Mouse (Mus musculus) embryonic facial prominence, embryonic 11.5 days (tissue): ENCODE results near the gene Kidins220. TPM values are rescaled to one million over a fixed set of nuclear protein-coding genes. Genes with fewer than 3 reads are reported as not detected.

Experiments
- ATAC-seq: fragments of 200-750 bp; cut with Nextera tagmentation; replicated peaks from 2 replicates; pipeline ENCODE4 v1.8.0; 2017; ENCODE audit warnings: low read depth; ENCODE audit not compliant: insufficient number of reproducible peaks, low FRiP score, low TSS enrichment
- DNase-seq: peaks from one replicate; pipeline ENCODE4 v3.0.0-alpha.2; 2015; ENCODE audit warnings: low spot score
- H3K27ac ChIP-seq: fragments of 300-500 bp; sonication (generic); replicated peaks from 2 replicates; pipeline ENCODE4 v1.5.1; 2014; ENCODE audit warnings: mild to moderate bottlenecking, low read depth, low read length, control low read depth
- H3K27me3 ChIP-seq: fragments of 300-500 bp; sonication (generic); 2 replicates; pipeline ENCODE4 v1.6.1; 2014; ENCODE audit warnings: mild to moderate bottlenecking, low read length, moderate library complexity, mixed read lengths; ENCODE audit not compliant: control insufficient read depth, insufficient read depth
- H3K36me3 ChIP-seq: fragments of 300-500 bp; sonication (generic); replicated peaks from 2 replicates; pipeline ENCODE4 v1.6.1; 2014; ENCODE audit warnings: low read depth, mild to moderate bottlenecking, low read length, moderate library complexity, mixed read lengths; ENCODE audit not compliant: control insufficient read depth, insufficient read depth
- H3K4me1 ChIP-seq: fragments of 300-500 bp; sonication (generic); 2 replicates; pipeline ENCODE4 v1.6.1; 2014; ENCODE audit warnings: low read length, mixed read lengths; ENCODE audit not compliant: control insufficient read depth, insufficient read depth
- H3K4me2 ChIP-seq: fragments of 300-500 bp; sonication (generic); 2 replicates; pipeline ENCODE4 v1.6.1; 2014; ENCODE audit warnings: low read depth, mild to moderate bottlenecking, control low read depth, low read length, moderate library complexity
- H3K4me3 ChIP-seq: fragments of 300-500 bp; sonication (generic); 2 replicates; pipeline ENCODE4 v1.5.1; 2014; ENCODE audit warnings: low read depth, low read length, control low read depth
- H3K9ac ChIP-seq: fragments of 300-500 bp; sonication (generic); replicated peaks from 2 replicates; pipeline ENCODE4 v1.6.1; 2014; ENCODE audit warnings: mild to moderate bottlenecking, control low read depth, low read length
- H3K9me3 ChIP-seq: fragments of 300-500 bp; sonication (generic); replicated peaks from 2 replicates; pipeline ENCODE4 v1.6.1; 2016; ENCODE audit warnings: mild to moderate bottlenecking, low read length, inconsistent platforms, mixed read lengths; ENCODE audit not compliant: control insufficient read depth
- WGBS: fragments of 180-500 bp; shearing (Covaris S2); extraction: QIAGEN DNeasy Blood & Tissue Kit; methylation state at CpG from one replicate; pipeline ENCODE4 v1.1.7; 2014; 5-methylcytosine and 5-hydroxymethylcytosine counted together
- polyA plus RNA-seq: library from polyadenylated mRNA; unstranded; fragments of >200 nt; fragmentation: Nextera tagmentation; extraction: Ambion mirVana; gene quantifications from 2 replicates; pipeline ENCODE4 v1.2.1, GENCODE M21; 2014

Gene Kidins220
- polyA plus RNA-seq, 1 experiment from 2014 or later: 23.4 TPM

DNA sequence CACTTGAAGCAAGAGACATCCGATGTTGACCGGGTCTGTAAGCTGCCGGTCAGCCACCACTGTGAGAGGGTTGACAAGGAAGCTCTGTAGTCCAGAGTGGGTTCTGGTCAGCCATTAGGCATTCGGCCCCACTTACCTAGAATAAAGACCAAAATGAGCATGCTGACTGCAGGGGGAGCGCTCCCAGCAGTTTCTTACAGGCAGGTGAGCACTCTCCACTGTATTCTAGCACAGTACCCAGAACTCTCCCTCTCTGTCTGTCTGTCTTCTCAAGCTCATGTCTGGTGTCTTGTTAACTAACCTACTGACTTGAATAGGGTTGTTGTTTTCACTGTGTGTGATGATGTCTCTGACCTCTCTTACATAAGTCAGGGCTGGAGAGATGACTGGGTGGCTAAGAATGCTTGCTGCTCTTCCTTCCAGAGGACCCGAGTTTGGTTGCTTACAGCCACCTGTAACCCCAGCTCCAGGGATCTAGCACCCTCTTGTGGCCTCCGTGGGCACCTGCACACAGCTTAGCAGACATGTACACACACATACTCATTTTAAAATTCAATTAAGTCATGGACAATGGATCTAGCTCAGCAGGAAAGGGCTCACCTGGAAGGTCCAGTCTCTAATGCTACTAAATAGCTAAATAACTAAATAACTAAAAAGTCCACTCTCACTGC lies 24.2 kb upstream of the Kidins220 start:
- H3K4me1 ChIP-seq: no peaks in the 10 kb centered on the region
- ATAC-seq: no peak
- H3K27me3 ChIP-seq: no peaks in the 10 kb centered on the region
- no peaks in the 10 kb centered on the region for H3K9me3 ChIP-seq
- DNase-seq: peak; percentile 30
- no peak overlapping the region for H3K27ac ChIP-seq
- H3K4me2 ChIP-seq: no peak overlapping the region
- no peak overlapping the region for H3K9ac ChIP-seq
- WGBS: 90% methylated on average over 7 of the region's 7 CpGs
- H3K4me3 ChIP-seq: no peak overlapping the region
- H3K36me3 ChIP-seq: no peaks in the 10 kb centered on the region; the same call in none of the 2 replicates

DNA sequence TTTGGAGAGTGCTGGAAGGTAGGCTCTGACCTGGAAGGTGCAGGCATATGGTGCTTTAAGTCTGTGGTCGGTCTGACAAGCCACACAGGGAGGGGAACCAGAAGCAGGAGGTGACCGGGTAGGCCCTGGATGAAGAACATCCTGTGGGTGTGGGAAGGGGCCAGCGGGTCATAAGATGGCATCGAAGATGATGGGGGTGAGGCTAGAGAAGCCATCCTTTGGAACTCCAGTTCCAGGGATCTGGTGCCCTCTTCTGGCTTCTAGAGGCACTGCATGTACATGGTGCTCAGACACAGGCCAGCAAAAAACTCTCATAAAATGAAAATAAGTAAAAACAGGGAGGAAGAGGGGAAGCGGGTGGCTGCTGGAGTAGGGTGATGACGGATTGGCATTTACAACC lies 22.6 kb upstream of the Kidins220 start:
- ATAC-seq (no peak), DNase-seq (peak; percentile 80)
- H3K27ac ChIP-seq: no peak overlapping the region
- H3K27me3 ChIP-seq: no peaks in the 10 kb centered on the region
- 60% methylated on average over 6 of the region's 6 CpGs for WGBS
- H3K4me2 ChIP-seq: no peak overlapping the region
- H3K9ac ChIP-seq: no peak overlapping the region
- H3K36me3 ChIP-seq: no peaks in the 10 kb centered on the region; the same call in none of the 2 replicates
- no peaks in the 10 kb centered on the region for H3K9me3 ChIP-seq
- H3K4me3 ChIP-seq: no peak overlapping the region
- no peaks in the 10 kb centered on the region for H3K4me1 ChIP-seq

DNA sequence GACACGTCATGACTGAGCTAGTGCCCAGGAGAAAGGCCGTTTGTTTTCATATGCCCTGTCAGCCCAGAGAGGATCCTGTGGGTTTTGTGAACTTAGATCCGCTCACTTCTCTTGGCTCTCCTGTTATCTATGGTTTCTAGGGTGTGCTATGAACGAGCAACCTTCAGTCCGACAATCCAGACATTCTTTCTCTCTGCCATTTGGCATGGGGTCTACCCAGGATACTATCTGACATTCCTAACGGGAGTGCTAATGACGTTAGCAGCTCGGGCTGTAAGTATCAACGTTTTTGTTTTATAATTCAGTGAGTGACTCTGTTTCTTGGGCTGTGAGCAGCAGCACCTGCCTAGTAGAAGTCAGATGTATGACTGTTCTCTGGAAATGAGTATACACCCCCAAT lies 19.6 kb upstream of the Kidins220 start:
- no peaks in the 10 kb centered on the region; the same call in none of the 2 replicates for H3K36me3 ChIP-seq
- no peak overlapping the region for H3K4me2 ChIP-seq
- no peak for DNase-seq
- no peak overlapping the region for H3K27ac ChIP-seq
- 84% methylated on average over 9 of the region's 9 CpGs for WGBS
- no peak overlapping the region for H3K9ac ChIP-seq
- H3K4me3 ChIP-seq: no peak overlapping the region
- H3K9me3 ChIP-seq: no peaks in the 10 kb centered on the region
- H3K4me1 ChIP-seq: no peaks in the 10 kb centered on the region
- H3K27me3 ChIP-seq: no peaks in the 10 kb centered on the region
- no peak for ATAC-seq

DNA sequence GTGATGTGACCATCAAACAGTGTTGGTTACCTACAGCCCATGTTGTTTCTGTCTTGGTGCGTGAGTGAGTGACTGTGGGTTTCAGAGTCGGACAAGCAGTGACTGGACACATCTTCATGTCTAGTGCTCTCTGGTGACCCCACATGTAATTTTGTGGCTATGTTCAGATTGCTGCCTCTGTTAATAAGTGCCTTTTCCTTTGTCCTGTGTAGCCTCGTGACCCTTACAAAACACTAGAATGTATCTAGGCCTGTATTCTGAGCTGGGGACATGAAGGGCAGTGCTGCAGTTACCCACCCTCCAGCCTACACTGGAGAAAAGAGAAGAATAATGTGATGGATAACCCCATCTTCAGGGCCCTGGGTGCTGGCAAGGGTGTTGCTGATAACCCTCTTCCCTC lies 16.2 kb upstream of the Kidins220 start:
- H3K9ac ChIP-seq: no peak overlapping the region
- no peak for ATAC-seq

DNA sequence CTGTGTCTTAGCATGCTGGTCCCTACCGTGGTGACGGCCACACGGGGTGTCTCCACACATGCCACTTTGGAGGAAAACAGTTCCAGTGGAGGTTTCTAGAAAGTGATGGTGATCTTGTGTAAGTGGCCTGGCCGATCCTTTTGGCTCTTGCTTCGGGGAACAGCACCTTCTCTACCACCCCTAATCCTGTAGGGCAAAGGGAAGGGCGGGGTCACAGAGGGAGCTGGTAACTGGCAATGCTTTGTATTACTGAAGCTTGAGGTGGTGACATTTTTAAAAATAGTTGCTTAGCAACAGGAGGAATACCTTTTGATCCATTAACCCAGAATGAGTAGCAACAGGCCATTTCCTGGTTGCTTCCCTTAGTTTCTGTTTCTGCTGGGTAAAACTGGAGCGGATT lies 12.9 kb upstream of the Kidins220 start:
- Histone ChIP-seq H3K36me3 (no peaks in the 10 kb centered on the region), H3K4me2 (no peak overlapping the region), H3K4me3 (no peak overlapping the region), H3K9me3 (no peaks in the 10 kb centered on the region), H3K9ac (no peak overlapping the region), H3K27me3 (no peaks in the 10 kb centered on the region), H3K4me1 (no peaks in the 10 kb centered on the region), H3K27ac (no peak overlapping the region)
- ATAC-seq (no peak), DNase-seq (no peak)
- 90% methylated on average over 7 of the region's 7 CpGs for WGBS

More for the DNA sequence above, 16.2 kb upstream of the Kidins220 start:
- WGBS: 87% methylated on average over 3 of the region's 3 CpGs
- H3K27me3 ChIP-seq: no peaks in the 10 kb centered on the region
- H3K4me2 ChIP-seq: no peak overlapping the region
- no peaks in the 10 kb centered on the region for H3K9me3 ChIP-seq
- DNase-seq: no peak
- H3K36me3 ChIP-seq: no peaks in the 10 kb centered on the region; the same call in 1 of the 2 replicates
- no peak overlapping the region for H3K27ac ChIP-seq
- no peak overlapping the region for H3K4me3 ChIP-seq
- no peaks in the 10 kb centered on the region for H3K4me1 ChIP-seq

DNA sequence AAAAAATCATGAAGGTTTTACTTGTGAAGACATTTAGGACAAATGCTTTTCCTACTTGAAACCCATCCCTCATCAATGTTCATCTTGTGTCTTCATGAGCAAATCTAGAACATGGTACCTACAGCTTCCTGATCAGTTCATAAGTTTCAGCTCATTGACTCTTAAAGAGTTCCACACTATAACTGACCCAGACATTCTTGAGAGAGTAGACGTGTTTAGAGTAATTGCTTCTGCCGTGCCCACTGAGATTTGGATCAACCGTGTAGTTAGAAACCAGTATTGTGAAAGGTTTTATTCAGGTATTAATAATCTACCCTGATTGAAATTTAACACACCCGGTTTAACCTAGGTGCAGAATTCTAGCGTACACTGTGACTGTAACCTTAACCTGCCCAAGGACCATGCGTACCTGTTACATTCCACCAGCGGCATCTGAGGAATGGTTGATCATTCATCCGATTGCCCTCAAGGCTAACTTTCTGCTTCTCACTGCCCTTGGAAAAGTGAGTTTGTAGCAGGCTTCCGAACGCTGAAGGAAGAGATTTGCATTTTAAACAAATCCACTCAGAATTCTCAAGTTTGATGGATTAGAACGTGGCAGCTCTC lies 12.3 kb upstream of the Kidins220 start:
- Histone ChIP-seq H3K4me3 (no peak overlapping the region), H3K4me1 (no peaks in the 10 kb centered on the region), H3K36me3 (no peaks in the 10 kb centered on the region), H3K27me3 (no peaks in the 10 kb centered on the region), H3K27ac (no peak overlapping the region), H3K9ac (no peak overlapping the region), H3K9me3 (no peaks in the 10 kb centered on the region), H3K4me2 (no peak overlapping the region)
- 81% methylated on average over 11 of the region's 11 CpGs for WGBS
- ATAC-seq: no peak
- DNase-seq: no peak

DNA sequence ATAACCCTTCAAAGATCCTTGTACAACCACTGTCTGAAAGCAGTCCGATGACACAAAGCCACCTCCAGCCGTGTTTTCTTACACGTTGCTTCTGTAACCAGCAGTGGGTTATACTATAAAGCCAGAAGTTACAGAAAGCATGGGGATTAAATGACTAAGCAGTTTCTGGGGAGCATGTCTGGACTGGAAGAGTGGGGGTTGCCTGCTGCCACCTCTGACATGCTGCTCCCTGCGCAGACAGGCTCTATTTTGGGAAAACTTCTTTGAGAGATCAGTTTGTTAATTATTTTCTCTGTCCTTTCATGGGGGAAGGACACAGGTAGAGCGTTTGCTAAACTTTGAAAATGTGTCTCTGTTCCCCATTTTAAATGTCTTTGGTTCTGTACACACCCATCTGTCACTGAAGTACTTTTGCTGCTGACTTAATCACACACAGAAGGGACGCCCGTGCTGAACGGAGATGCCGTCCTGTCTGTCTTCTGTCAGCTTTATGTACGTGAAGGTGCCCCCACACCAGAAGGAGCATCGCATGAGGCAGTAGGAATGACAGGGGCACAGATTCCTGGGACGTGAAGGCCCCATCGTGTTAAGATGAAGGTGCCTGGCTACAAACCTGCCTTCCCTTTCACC lies 11.2 kb upstream of the Kidins220 start:
- Histone ChIP-seq H3K4me2 (no peak overlapping the region), H3K27ac (no peak overlapping the region), H3K27me3 (no peaks in the 10 kb centered on the region), H3K36me3 (no peaks in the 10 kb centered on the region), H3K9ac (no peak overlapping the region), H3K4me3 (no peak overlapping the region), H3K4me1 (no peaks in the 10 kb centered on the region), H3K9me3 (no peaks in the 10 kb centered on the region)
- DNase-seq: peak; percentile 38
- ATAC-seq: no peak
- 75% methylated on average over 13 of the region's 13 CpGs for WGBS

DNA sequence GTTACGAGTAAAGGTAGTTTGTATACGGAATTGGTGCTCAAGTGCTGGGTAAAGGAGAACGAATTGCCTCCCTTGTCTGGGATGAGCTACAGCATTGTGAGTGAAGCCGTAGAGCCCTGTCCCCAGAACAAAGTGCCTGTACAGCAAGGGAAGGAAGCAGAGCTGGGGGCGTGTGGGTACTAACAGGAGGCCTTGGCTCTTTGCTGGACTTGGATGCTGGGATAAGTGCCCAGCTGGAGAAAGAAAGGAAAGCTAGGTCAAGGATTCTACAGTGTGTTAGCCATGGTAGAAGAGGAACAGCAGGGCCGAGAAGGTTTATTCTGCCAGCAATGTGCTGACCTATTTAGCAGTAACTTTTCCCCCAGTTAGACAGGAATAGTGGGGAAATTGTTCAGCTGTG lies 9.3 kb upstream of the Kidins220 start:
- H3K4me2 ChIP-seq: no peak overlapping the region
- no peaks in the 10 kb centered on the region for H3K4me1 ChIP-seq
- ATAC-seq (no peak), DNase-seq (no peak)
- 90% methylated on average over 6 of the region's 6 CpGs for WGBS
- H3K4me3 ChIP-seq: no peak overlapping the region
- H3K9me3 ChIP-seq: no peaks in the 10 kb centered on the region
- H3K9ac ChIP-seq: no peak overlapping the region
- H3K36me3 ChIP-seq: no peaks in the 10 kb centered on the region
- no peaks in the 10 kb centered on the region for H3K27me3 ChIP-seq
- no peak overlapping the region for H3K27ac ChIP-seq
